Comparison of ENCODE assay signal across 8 mouse cellular contexts in the genomic region with DNA sequence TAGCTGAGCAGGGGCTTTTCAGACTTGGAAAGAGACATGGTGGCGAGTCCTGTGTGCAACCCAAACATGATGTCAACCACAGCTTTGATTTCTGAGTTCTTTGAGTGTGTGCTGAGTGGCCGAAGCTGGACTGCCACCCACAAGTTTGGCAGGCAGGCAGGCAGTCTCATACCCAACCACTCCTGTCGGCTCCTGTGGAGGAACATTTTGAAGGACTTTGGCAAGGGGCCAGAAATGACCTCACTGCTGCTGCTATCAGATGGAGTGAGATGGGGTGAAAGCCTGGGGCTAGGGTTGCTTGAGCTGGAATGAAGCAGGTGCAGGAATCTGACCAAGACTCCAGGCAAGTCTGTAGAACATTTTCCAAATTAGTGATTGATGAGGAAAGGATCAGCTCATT.
DNase-seq lines count a peak whose midpoint lies in the region; ATAC-seq lines count a peak whose summit lies in the region.

No protein-coding gene starts in this region.

- peak; percentile 41 for DNase-seq in embryonic facial prominence, embryonic 14.5 days (ENCODE audit: low spot score)
- no peak for DNase-seq in embryonic facial prominence, embryonic 10.5 days (ENCODE audit: low spot score)
- DNase-seq in adrenal gland, adult 8-10 months: peak; percentile 86
- DNase-seq in left cerebral cortex, postnatal 25 days (ENCODE audit: low spot score in 2 of 2): no peak

- peaks cover 7% of the 10 kb centered on the region for H3K4me1 ChIP-seq in embryonic facial prominence, embryonic 14.5 days (ENCODE audit: control insufficient read depth, insufficient read depth, low read length)
- H3K4me1 ChIP-seq in embryonic facial prominence, embryonic 10.5 days: 0 out of 2 replicates have a peak, but pooled peaks cover 3% of the 10 kb centered on the region
- H3K4me1 ChIP-seq in heart, embryonic 12.5 days (replicated peaks): peaks cover 23% of the 10 kb centered on the region
- H3K4me1 ChIP-seq in lung, embryonic 16.5 days (replicated peaks; ENCODE audit: control insufficient read depth, insufficient read depth, low read length): peaks cover 17% of the 10 kb centered on the region
- peaks cover 11% of the 10 kb centered on the region for H3K4me1 ChIP-seq in forebrain, embryonic 15.5 days

- H3K4me2 ChIP-seq in embryonic facial prominence, embryonic 14.5 days (ENCODE audit: low read depth, low read length): no peak overlapping the region
- H3K4me2 ChIP-seq in heart, embryonic 12.5 days: no peak overlapping the region
- no peak overlapping the region for H3K4me2 ChIP-seq in lung, embryonic 16.5 days (ENCODE audit: low read depth, low read length)
- H3K4me2 ChIP-seq in forebrain, embryonic 15.5 days (replicated peaks): no peak overlapping the region

- H3K36me3 ChIP-seq in embryonic facial prominence, embryonic 14.5 days (ENCODE audit: control insufficient read depth, insufficient read depth, low read length): no peaks in the 10 kb centered on the region
- no peaks in the 10 kb centered on the region for H3K36me3 ChIP-seq in embryonic facial prominence, embryonic 10.5 days (replicated peaks)
- H3K36me3 ChIP-seq in heart, embryonic 12.5 days: no peaks in the 10 kb centered on the region
- no peaks in the 10 kb centered on the region for H3K36me3 ChIP-seq in lung, embryonic 16.5 days (ENCODE audit: control insufficient read depth, insufficient read depth, low read length)
- no peaks in the 10 kb centered on the region for H3K36me3 ChIP-seq in forebrain, embryonic 15.5 days

- no peaks in the 10 kb centered on the region for H3K27me3 ChIP-seq in embryonic facial prominence, embryonic 14.5 days (replicated peaks; ENCODE audit: control insufficient read depth, insufficient read depth, low read length)
- no peaks in the 10 kb centered on the region for H3K27me3 ChIP-seq in embryonic facial prominence, embryonic 10.5 days (replicated peaks; ENCODE audit: low read depth, poor library complexity, severe bottlenecking)
- H3K27me3 ChIP-seq in heart, embryonic 12.5 days (replicated peaks): peaks cover 22% of the 10 kb centered on the region
- H3K27me3 ChIP-seq in lung, embryonic 16.5 days (ENCODE audit: control insufficient read depth, insufficient read depth, low read depth, low read length): no peaks in the 10 kb centered on the region
- H3K27me3 ChIP-seq in forebrain, embryonic 15.5 days: no peaks in the 10 kb centered on the region

- ATAC-seq in embryonic facial prominence, embryonic 14.5 days (ENCODE audit: low read depth): no peak
- ATAC-seq in heart, embryonic 12.5 days (ENCODE audit: insufficient number of reproducible peaks, low FRiP score): peak; percentile 53
- peak; percentile 85 for ATAC-seq in lung, embryonic 16.5 days (ENCODE audit: low read depth)
- ATAC-seq in CD4-positive, CD25-positive, alpha-beta regulatory T cell, adult 4 months: no peak
- no peak for ATAC-seq in forebrain, embryonic 15.5 days (replicated peaks)

- H3K4me3 ChIP-seq in embryonic facial prominence, embryonic 14.5 days (ENCODE audit: low read depth, low read length): no peak overlapping the region
- H3K4me3 ChIP-seq in embryonic facial prominence, embryonic 10.5 days: no peak overlapping the region
- H3K4me3 ChIP-seq in heart, embryonic 12.5 days: no peak overlapping the region
- H3K4me3 ChIP-seq in lung, embryonic 16.5 days (ENCODE audit: low read length): no peak overlapping the region
- H3K4me3 ChIP-seq in forebrain, embryonic 15.5 days: no peak overlapping the region

- no peak overlapping the region for H3K27ac ChIP-seq in embryonic facial prominence, embryonic 14.5 days (replicated peaks; ENCODE audit: low read depth, low read length)
- H3K27ac ChIP-seq in embryonic facial prominence, embryonic 10.5 days (replicated peaks): no peak overlapping the region
- H3K27ac ChIP-seq in heart, embryonic 12.5 days (ENCODE audit: poor library complexity, severe bottlenecking): no peak overlapping the region
- H3K27ac ChIP-seq in lung, embryonic 16.5 days (ENCODE audit: low read length): peak overlapping the region; percentile 37; the same call in 1 of the 2 replicates
- H3K27ac ChIP-seq in forebrain, embryonic 15.5 days (replicated peaks): no peak overlapping the region

- no peaks in the 10 kb centered on the region for H3K9me3 ChIP-seq in embryonic facial prominence, embryonic 14.5 days (ENCODE audit: control insufficient read depth, low read length)
- no peaks in the 10 kb centered on the region for H3K9me3 ChIP-seq in embryonic facial prominence, embryonic 10.5 days
- no peaks in the 10 kb centered on the region for H3K9me3 ChIP-seq in heart, embryonic 12.5 days (replicated peaks)
- no peaks in the 10 kb centered on the region for H3K9me3 ChIP-seq in lung, embryonic 16.5 days (ENCODE audit: control insufficient read depth, low read length)
- H3K9me3 ChIP-seq in forebrain, embryonic 15.5 days: no peaks in the 10 kb centered on the region

- intact Hi-C loops in left cerebral cortex, postnatal 25 days (cut with DNase I): no loop called here

- no peak overlapping the region for H3K9ac ChIP-seq in embryonic facial prominence, embryonic 14.5 days (ENCODE audit: low read depth, low read length)
- H3K9ac ChIP-seq in heart, embryonic 12.5 days: no peak overlapping the region
- no peak overlapping the region for H3K9ac ChIP-seq in lung, embryonic 16.5 days (ENCODE audit: low read length)
- H3K9ac ChIP-seq in forebrain, embryonic 15.5 days (replicated peaks): no peak overlapping the region

- 71% methylated on average over 3 of the region's 3 CpGs for WGBS in embryonic facial prominence, embryonic 14.5 days
- 85% methylated on average over 3 of the region's 3 CpGs for WGBS in embryonic facial prominence, embryonic 10.5 days
- 22% methylated on average over 3 of the region's 3 CpGs for WGBS in heart, embryonic 12.5 days
- 15% methylated on average over 3 of the region's 3 CpGs for WGBS in lung, embryonic 16.5 days
- 38% methylated on average over 3 of the region's 3 CpGs for WGBS in forebrain, embryonic 15.5 days

Comparison
In these comparisons a context has a peak if more than half of its experiments do, and no peak if none do; other contexts are left out.
1. DNase-seq: peak in embryonic facial prominence, embryonic 14.5 days (single experiment) and adrenal gland, adult 8-10 months (single experiment); none in embryonic facial prominence, embryonic 10.5 days (single experiment) and left cerebral cortex, postnatal 25 days (0 of 2).
2. ATAC-seq: peak in heart, embryonic 12.5 days (single experiment) and lung, embryonic 16.5 days (single experiment); none in embryonic facial prominence, embryonic 14.5 days (single experiment), CD4-positive, CD25-positive, alpha-beta regulatory T cell, adult 4 months (single experiment) and forebrain, embryonic 15.5 days (single experiment).